Mouse (Mus musculus) forebrain, embryonic 11.5 days (tissue): ENCODE data around the gene Appl2. TPM values are rescaled to one million over a fixed set of nuclear protein-coding genes. Genes with fewer than 3 reads are reported as not detected.
A peak's percentile ranks its signal among the peaks of the same experiment; 100 is the strongest.
"Not testable (repeated sequence)": the region's sequence is repeated elsewhere in the genome, so short reads cannot be mapped to it uniquely, and the experiment has no call there.

ENCODE experiments used
- ATAC-seq: fragments of 200-750 bp; cut with Nextera tagmentation; replicated peaks from 2 replicates; pipeline ENCODE4 v1.8.0; 2017; ENCODE audit warnings: moderate TSS enrichment; ENCODE audit not compliant: low FRiP score
- DNase-seq: peaks from one replicate; pipeline ENCODE4 v3.0.0-alpha.2; 2017; ENCODE audit warnings: low spot score
- H3K27ac ChIP-seq: fragments of 300-500 bp; sonication (generic); 2 replicates; pipeline ENCODE4 v1.5.1; 2014; ENCODE audit warnings: low read depth, low read length
- H3K27me3 ChIP-seq: fragments of 300-500 bp; sonication (generic); 2 replicates; pipeline ENCODE4 v1.6.1; 2014; ENCODE audit warnings: mild to moderate bottlenecking, low read length, mixed read lengths; ENCODE audit not compliant: control insufficient read depth, insufficient read depth
- H3K36me3 ChIP-seq: fragments of 300-500 bp; sonication (generic); 2 replicates; pipeline ENCODE4 v1.6.1; 2014; ENCODE audit warnings: mild to moderate bottlenecking, low read length, moderate library complexity, mixed read lengths; ENCODE audit not compliant: control insufficient read depth, insufficient read depth
- H3K4me1 ChIP-seq: fragments of 300-500 bp; sonication (generic); replicated peaks from 2 replicates; pipeline ENCODE4 v1.6.1; 2014; ENCODE audit warnings: low read length, mixed read lengths; ENCODE audit not compliant: control insufficient read depth, insufficient read depth
- H3K4me2 ChIP-seq: fragments of 300-500 bp; sonication (generic); 2 replicates; pipeline ENCODE4 v1.6.1; 2014; ENCODE audit warnings: low read depth, mild to moderate bottlenecking, low read length, moderate library complexity, mixed read lengths; ENCODE audit not compliant: severe bottlenecking
- H3K4me3 ChIP-seq: fragments of 300-500 bp; sonication (generic); 2 replicates; pipeline ENCODE4 v1.5.1; 2014; ENCODE audit warnings: low read depth, low read length
- H3K9ac ChIP-seq: fragments of 300-500 bp; sonication (generic); 2 replicates; pipeline ENCODE4 v1.6.1; 2014; ENCODE audit warnings: low read length
- H3K9me3 ChIP-seq: fragments of 300-500 bp; sonication (generic); 2 replicates; pipeline ENCODE4 v1.6.1; 2016; ENCODE audit warnings: low read length, mixed read lengths; ENCODE audit not compliant: control insufficient read depth
- WGBS: fragments of 180-500 bp; shearing (Covaris S2); extraction: QIAGEN DNeasy Blood & Tissue Kit; methylation state at CpG from one replicate; pipeline ENCODE4 v1.1.7; 2014; 5-methylcytosine and 5-hydroxymethylcytosine counted together
- polyA plus RNA-seq: library from polyadenylated mRNA; unstranded; fragments of >200 nt; fragmentation: Nextera tagmentation; extraction: Ambion mirVana; gene quantifications from 2 replicates; pipeline ENCODE4 v1.2.1, GENCODE M21; 2014

Gene Appl2
- polyA plus RNA-seq, 1 experiment from 2014 or later = 42.0 TPM

GRCm38 (mm10) chr10:83654591-83654990 lies 6.1 kb upstream of the Appl2 start:
- Histone ChIP-seq H3K27me3 (no peaks in the 10 kb centered on the region), H3K4me3 (no peak overlapping the region), H3K27ac (no peak overlapping the region), H3K9ac (no peak overlapping the region), H3K9me3 (no peaks in the 10 kb centered on the region), H3K4me1 (no peaks in the 10 kb centered on the region), H3K36me3 (no peaks in the 10 kb centered on the region), H3K4me2 (no peak overlapping the region)
- DNase-seq (no peak), ATAC-seq (no peak)
- WGBS = 86% methylated on average over 2 of the region's 2 CpGs

- not testable (repeated sequence) for H3K27me3 ChIP-seq, H3K36me3 ChIP-seq, DNase-seq, H3K9me3 ChIP-seq, H3K27ac ChIP-seq, H3K9ac ChIP-seq, H3K4me1 ChIP-seq, H3K4me3 ChIP-seq, ATAC-seq, H3K4me2 ChIP-seq
- WGBS = 94% methylated on average over 19 of the region's 19 CpGs
Observed at GRCm38 (mm10) chr10:83652205-83652866, 3.8 kb upstream of the Appl2 start.

GRCm38 (mm10) chr10:83649037-83649436 lies 499 bp upstream of the Appl2 start:
- Histone ChIP-seq H3K27me3 (no peaks in the 10 kb centered on the region), H3K4me1 (no peaks in the 10 kb centered on the region; the same call in 1 of the 2 replicates), H3K36me3 (no peaks in the 10 kb centered on the region), H3K27ac (no peak overlapping the region), H3K4me2 (peak overlapping the region; percentile 62), H3K9me3 (no peaks in the 10 kb centered on the region), H3K4me3 (peak overlapping the region; percentile 51), H3K9ac (peak overlapping the region; percentile 61)
- DNase-seq (no peak), ATAC-seq (peak; percentile 25)
- WGBS = 37% methylated on average over 6 of the region's 6 CpGs

- Histone ChIP-seq H3K27me3 (no peaks in the 10 kb centered on the region), H3K9me3 (no peaks in the 10 kb centered on the region), H3K4me3 (no peak overlapping the region), H3K36me3 (no peaks in the 10 kb centered on the region), H3K27ac (no peak overlapping the region), H3K4me1 (no peaks in the 10 kb centered on the region; the same call in 1 of the 2 replicates), H3K9ac (no peak overlapping the region), H3K4me2 (no peak overlapping the region)
- ATAC-seq (no peak), DNase-seq (no peak)
- 92% methylated on average over 7 of the region's 7 CpGs for WGBS
Observed at GRCm38 (mm10) chr10:83646351-83646885, 2.1 kb downstream of the Appl2 start.

- Histone ChIP-seq H3K36me3 (no peaks in the 10 kb centered on the region), H3K9ac (no peak overlapping the region), H3K27me3 (no peaks in the 10 kb centered on the region), H3K4me1 (no peaks in the 10 kb centered on the region; the same call in 1 of the 2 replicates), H3K4me3 (no peak overlapping the region), H3K27ac (no peak overlapping the region), H3K9me3 (no peaks in the 10 kb centered on the region), H3K4me2 (no peak overlapping the region)
- DNase-seq = no peak
- no peak for ATAC-seq
- 91% methylated on average over 3 of the region's 3 CpGs for WGBS
Observed at GRCm38 (mm10) chr10:83645716-83645990, 2.9 kb downstream of the Appl2 start.

GRCm38 (mm10) chr10:83644865-83645715 lies 3.4 kb downstream of the Appl2 start:
- Histone ChIP-seq H3K36me3 (no peaks in the 10 kb centered on the region), H3K4me2 (no peak overlapping the region), H3K27me3 (no peaks in the 10 kb centered on the region), H3K9ac (peak overlapping the region; percentile 20; the same call in 1 of the 2 replicates), H3K9me3 (no peaks in the 10 kb centered on the region), H3K27ac (0 out of 2 replicates have a peak overlapping the region, but pooled peaks have one; percentile 25), H3K4me3 (no peak overlapping the region), H3K4me1 (no peaks in the 10 kb centered on the region; the same call in 1 of the 2 replicates)
- ATAC-seq = no peak
- 65% methylated on average over 16 of the region's 16 CpGs for WGBS
- no peak for DNase-seq

- Histone ChIP-seq H3K4me2 (no peak overlapping the region), H3K9ac (no peak overlapping the region), H3K27ac (no peak overlapping the region), H3K36me3 (no peaks in the 10 kb centered on the region), H3K27me3 (no peaks in the 10 kb centered on the region), H3K9me3 (no peaks in the 10 kb centered on the region), H3K4me3 (no peak overlapping the region), H3K4me1 (no peaks in the 10 kb centered on the region; the same call in 1 of the 2 replicates)
- DNase-seq = no peak
- WGBS = 80% methylated on average over 8 of the region's 8 CpGs
- ATAC-seq = no peak
Observed at GRCm38 (mm10) chr10:83644167-83644566, 4.4 kb downstream of the Appl2 start.

GRCm38 (mm10) chr10:83641641-83642040 lies 6.9 kb downstream of the Appl2 start:
- H3K27ac ChIP-seq = no peak overlapping the region
- no peak overlapping the region for H3K4me2 ChIP-seq
- no peaks in the 10 kb centered on the region; the same call in 1 of the 2 replicates for H3K4me1 ChIP-seq
- no peak overlapping the region for H3K9ac ChIP-seq
- DNase-seq = no peak
- H3K9me3 ChIP-seq = no peaks in the 10 kb centered on the region
- no peak for ATAC-seq
- H3K27me3 ChIP-seq = no peaks in the 10 kb centered on the region
- no peak overlapping the region for H3K4me3 ChIP-seq
- 94% methylated on average over 3 of the region's 3 CpGs for WGBS
- no peaks in the 10 kb centered on the region for H3K36me3 ChIP-seq
